Mouse (Mus musculus): ENCODE measurements at regions not wholly inside any gene's neighbourhood (a gene's known extent, or its start where the extent isn't known, plus 50 kb on each side); places are given as distances from the start of the nearest gene placed in this dataset.

DNA sequence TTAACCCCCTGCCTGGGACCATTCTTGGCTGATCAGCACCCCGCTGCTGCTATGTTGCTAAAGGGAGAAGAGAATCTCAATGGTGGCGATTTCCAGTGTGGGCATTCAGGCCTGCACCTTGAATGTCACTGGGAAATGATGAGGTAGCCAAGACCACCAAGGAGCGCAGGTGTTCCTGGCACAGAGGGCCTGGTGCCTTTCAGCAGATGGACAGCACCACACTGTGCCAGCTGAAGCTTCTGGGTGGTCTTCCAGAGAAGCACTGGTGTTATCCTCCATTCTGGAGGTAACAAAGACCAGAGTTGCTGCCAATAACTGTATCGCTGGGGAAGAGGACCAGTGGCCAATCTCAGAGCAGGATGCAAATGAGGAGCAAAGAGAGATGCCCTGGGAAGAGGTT is 338.5 kb downstream of the Lmo4 start (continued):
- TF ChIP-seq CTCF (IDR thresholded peaks at IDR 0.05 in 2 of 3, conservative IDR thresholded peaks at IDR 0.05 in 1 of 3; ENCODE audit: control insufficient read depth in 1 of 3, insufficient read depth in 1 of 3, low read depth in 2 of 3, low read length in 3 of 3, poor library complexity in 1 of 3, severe bottlenecking in 1 of 3): no peak

DNA sequence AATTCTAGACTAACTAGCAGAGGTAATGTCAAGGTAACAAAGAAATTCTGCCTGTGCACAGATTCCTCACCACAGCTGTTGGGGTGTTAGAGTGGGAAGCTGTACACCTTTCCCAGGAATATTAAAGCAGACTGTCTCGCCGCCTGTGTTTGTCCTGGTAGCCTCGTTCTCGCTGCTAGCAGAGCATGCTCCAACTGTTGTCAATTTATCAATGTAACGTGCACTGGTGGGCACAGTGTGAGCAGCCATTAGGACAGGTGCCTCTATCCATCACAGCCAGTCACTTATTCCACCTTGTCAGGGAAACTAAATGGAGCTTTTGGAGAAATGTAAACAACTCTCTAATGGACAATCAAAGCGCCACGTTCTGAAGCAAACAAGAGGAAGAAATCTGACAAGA is 339.4 kb downstream of the Lmo4 start:
- no peak for DNase-seq (ENCODE audit: low read depth, low spot score)
- no peak overlapping the region for H3K4me3 ChIP-seq (ENCODE audit: control insufficient read depth in 1 of 2, insufficient read depth in 1 of 2, low read depth in 2 of 2, low read length in 2 of 2)
- H3K9me3 ChIP-seq (replicated peaks; ENCODE audit: insufficient read depth, low read length): no peaks in the 10 kb centered on the region
- H3K27ac ChIP-seq (ENCODE audit: control insufficient read depth, low read depth, low read length): no peak overlapping the region
- TF ChIP-seq USF2 (IDR thresholded peaks at IDR 0.05; ENCODE audit: borderline replicate concordance in 1 of 2, insufficient read depth in 1 of 2, low read depth in 1 of 2, low read length in 2 of 2) (no peak), MAZ (IDR thresholded peaks at IDR 0.05; ENCODE audit: low read depth, low read length) (no peak), RCOR1 (IDR thresholded peaks at IDR 0.05; ENCODE audit: low read depth, low read length) (no peak), ZMIZ1 (IDR thresholded peaks at IDR 0.05; ENCODE audit: low read depth, low read length) (no peak), HCFC1 (IDR thresholded peaks at IDR 0.05; ENCODE audit: low read depth, low read length) (no peak), UBTF (IDR thresholded peaks at IDR 0.05; ENCODE audit: borderline replicate concordance, insufficient read depth, low read depth, low read length) (no peak), GATA1 (IDR thresholded peaks at IDR 0.05; ENCODE audit: low read depth, low read length) (no peak)
- no peaks in the 10 kb centered on the region for H3K79me2 ChIP-seq (ENCODE audit: control insufficient read depth, insufficient read depth, low read length, poor library complexity)
- H3K27me3 ChIP-seq (ENCODE audit: control insufficient read depth in 1 of 2, insufficient read depth in 2 of 2, low read length in 2 of 2): no peaks in the 10 kb centered on the region; a peak in 1 of 4 replicates
- no peaks in the 10 kb centered on the region for H3K4me1 ChIP-seq (ENCODE audit: control insufficient read depth in 1 of 2, insufficient read depth in 2 of 2, low read length in 2 of 2)
- H3K9ac ChIP-seq (ENCODE audit: control insufficient read depth, low read depth, low read length, poor library complexity, severe bottlenecking): no peak overlapping the region
- no peaks in the 10 kb centered on the region for H3K36me3 ChIP-seq (ENCODE audit: control insufficient read depth in 1 of 2, insufficient read depth in 2 of 2, low read length in 2 of 2)

DNA sequence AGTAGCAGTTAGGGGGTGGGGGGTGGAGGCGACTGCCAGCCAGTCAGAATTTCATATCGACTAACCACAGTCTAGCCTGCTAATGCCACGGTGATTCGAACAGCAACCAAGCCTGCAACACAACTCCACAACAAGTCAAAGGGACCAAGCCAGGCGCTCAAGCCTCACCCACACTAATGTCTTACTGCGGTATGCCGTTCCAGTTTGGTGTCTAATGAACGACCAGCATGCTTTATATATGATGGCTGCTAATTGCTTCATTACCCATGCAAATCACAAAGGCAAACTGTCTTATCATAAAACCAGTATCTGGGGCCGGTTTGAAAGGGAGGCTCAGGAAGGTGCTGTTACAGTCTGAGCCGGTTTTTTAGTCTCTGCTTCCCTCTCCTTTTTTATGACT is 340.5 kb downstream of the Lmo4 start:
- H3K27ac ChIP-seq (ENCODE audit: control insufficient read depth, low read depth, low read length): no peak overlapping the region
- no peaks in the 10 kb centered on the region for H3K9me3 ChIP-seq (replicated peaks; ENCODE audit: insufficient read depth, low read length)
- TF ChIP-seq MXI1 (IDR thresholded peaks at IDR 0.05; ENCODE audit: low read depth, low read length) (no peak), POLR2AphosphoS5 (IDR thresholded peaks at IDR 0.05; ENCODE audit: borderline replicate concordance, low read depth, low read length) (no peak), POLR2AphosphoS2 (IDR thresholded peaks at IDR 0.05; ENCODE audit: low read length) (no peak), CHD1 (IDR thresholded peaks at IDR 0.05; ENCODE audit: low read depth, low read length) (no peak), TCF12 (IDR thresholded peaks at IDR 0.05; ENCODE audit: low read depth, low read length) (no peak)
- no peak overlapping the region for H3K9ac ChIP-seq (ENCODE audit: control insufficient read depth, low read depth, low read length, poor library complexity, severe bottlenecking)
- H3K4me3 ChIP-seq (ENCODE audit: control insufficient read depth in 1 of 2, insufficient read depth in 1 of 2, low read depth in 2 of 2, low read length in 2 of 2): no peak overlapping the region
- no peaks in the 10 kb centered on the region; a peak in 1 of 4 replicates for H3K27me3 ChIP-seq (ENCODE audit: control insufficient read depth in 1 of 2, insufficient read depth in 2 of 2, low read length in 2 of 2)
- no peak for DNase-seq (ENCODE audit: low read depth, low spot score)
- no peaks in the 10 kb centered on the region for H3K4me1 ChIP-seq (ENCODE audit: control insufficient read depth in 1 of 2, insufficient read depth in 2 of 2, low read length in 2 of 2)
- H3K79me2 ChIP-seq (ENCODE audit: control insufficient read depth, insufficient read depth, low read length, poor library complexity): no peaks in the 10 kb centered on the region
- no peaks in the 10 kb centered on the region for H3K36me3 ChIP-seq (ENCODE audit: control insufficient read depth in 1 of 2, insufficient read depth in 2 of 2, low read length in 2 of 2)

DNA sequence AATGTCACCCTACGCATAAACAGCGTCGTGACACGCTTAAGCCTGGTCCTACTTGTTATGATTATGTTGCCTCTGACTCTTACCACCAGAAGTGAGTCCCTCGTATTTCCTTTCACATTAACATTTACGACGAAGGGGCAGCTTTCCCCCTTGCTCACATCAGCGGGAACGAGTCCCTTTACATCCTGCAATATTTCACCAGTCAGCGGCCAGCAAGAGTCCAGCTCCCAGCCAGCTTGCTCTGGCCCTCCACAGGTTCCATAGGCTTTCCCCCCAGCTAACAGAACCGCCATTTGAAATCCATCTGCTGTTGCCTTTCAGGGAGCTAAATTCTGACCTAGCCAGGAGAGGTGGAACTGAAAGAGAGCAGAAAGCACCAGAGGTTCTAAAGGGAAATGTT is 342.5 kb downstream of the Lmo4 start:
- no peak for DNase-seq (ENCODE audit: low read depth, low spot score)
- Histone ChIP-seq H3K4me1 (ENCODE audit: control insufficient read depth in 1 of 2, insufficient read depth in 2 of 2, low read length in 2 of 2) (no peaks in the 10 kb centered on the region), H3K79me2 (ENCODE audit: control insufficient read depth, insufficient read depth, low read length, poor library complexity) (no peaks in the 10 kb centered on the region), H3K4me3 (ENCODE audit: control insufficient read depth in 1 of 2, insufficient read depth in 1 of 2, low read depth in 2 of 2, low read length in 2 of 2) (no peak overlapping the region), H3K27ac (ENCODE audit: control insufficient read depth, low read depth, low read length) (no peak overlapping the region), H3K9ac (ENCODE audit: control insufficient read depth, low read depth, low read length, poor library complexity, severe bottlenecking) (no peak overlapping the region), H3K9me3 (replicated peaks; ENCODE audit: insufficient read depth, low read length) (no peaks in the 10 kb centered on the region), H3K36me3 (ENCODE audit: control insufficient read depth in 1 of 2, insufficient read depth in 2 of 2, low read length in 2 of 2) (no peaks in the 10 kb centered on the region), H3K27me3 (ENCODE audit: control insufficient read depth in 1 of 2, insufficient read depth in 2 of 2, low read length in 2 of 2) (no peaks in the 10 kb centered on the region; a peak in 1 of 4 replicates)
- TF ChIP-seq TBP (IDR thresholded peaks at IDR 0.05; ENCODE audit: low read depth, low read length): no peak
- no peak for TF ChIP-seq POLR2AphosphoS5 (IDR thresholded peaks at IDR 0.05; ENCODE audit: borderline replicate concordance, low read depth, low read length)
- no peak for TF ChIP-seq CHD1 (IDR thresholded peaks at IDR 0.05; ENCODE audit: low read depth, low read length)
- TF ChIP-seq TAL1 (IDR thresholded peaks at IDR 0.05; ENCODE audit: low read length): no peak
- TF ChIP-seq ELF1 (IDR thresholded peaks at IDR 0.05; ENCODE audit: low read depth, low read length): no peak
- TF ChIP-seq ZNF384 (IDR thresholded peaks at IDR 0.05; ENCODE audit: low read depth, low read length): no peak
